Mouse (Mus musculus) urinary bladder, adult 18-20 months (tissue): ENCODE data around the gene Rnf111.

Experiments
- DNase-seq, 2 experiments: peaks; one replicate each; pipeline ENCODE4 v3.0.0; 2022; ENCODE audit warnings: low spot score in 2 of 2, mixed read lengths in 2 of 2

Rnf111 gene

DNA sequence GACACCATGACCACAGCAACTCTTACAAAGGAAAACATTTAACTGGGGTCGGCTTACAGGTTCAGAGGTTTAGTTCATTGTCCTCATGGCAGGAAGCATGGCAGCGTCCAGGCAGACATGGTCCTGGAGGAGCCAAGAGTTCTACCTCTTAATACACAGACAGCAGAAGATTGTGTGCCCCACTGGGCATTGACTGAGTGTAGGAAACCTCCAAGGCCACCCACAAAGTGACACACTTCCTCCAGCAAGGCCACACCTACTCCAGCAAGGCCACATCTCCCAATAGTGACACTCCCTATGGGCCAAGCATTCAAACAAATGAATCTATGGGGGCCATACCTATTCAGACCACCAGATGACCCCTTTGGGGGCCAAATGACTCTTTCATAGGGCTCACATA lies 107.4 kb downstream of the Rnf111 start:
- no peak for DNase-seq

- DNase-seq: no peak
These were observed 107.9 kb downstream of the Rnf111 start for GRCm38 (mm10) chr9:70395617-70396016.

- DNase-seq: no peak
These were observed 111.0 kb downstream of the Rnf111 start for GRCm38 (mm10) chr9:70392563-70392907.

- DNase-seq: no peak
These were observed 111.6 kb downstream of the Rnf111 start for GRCm38 (mm10) chr9:70391660-70392562.

- no peak for DNase-seq
These were observed 112.5 kb downstream of the Rnf111 start for GRCm38 (mm10) chr9:70391042-70391441.

DNA sequence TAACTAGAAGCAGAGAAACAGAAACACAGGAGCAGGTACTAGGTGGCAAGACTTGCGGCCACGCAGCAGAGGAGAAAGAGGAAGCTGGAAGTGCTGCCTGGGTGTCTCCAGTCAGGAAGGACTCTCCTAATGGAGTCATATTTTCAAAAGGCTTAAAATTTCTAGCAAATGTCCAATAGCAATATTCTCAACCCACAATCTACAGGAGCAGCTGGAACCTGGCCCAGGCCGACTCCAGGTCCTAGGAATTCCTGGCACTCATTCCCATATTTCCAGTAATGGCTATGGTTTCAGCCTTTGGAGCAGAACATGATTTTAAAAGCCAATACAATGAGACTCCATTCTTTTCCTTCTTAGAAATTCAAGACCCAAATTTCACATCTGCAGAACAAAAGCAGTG lies 114.0 kb downstream of the Rnf111 start:
- no peak for DNase-seq

- no peak for DNase-seq
These were observed 116.0 kb downstream of the Rnf111 start for GRCm38 (mm10) chr9:70387410-70388119.

GRCm38 (mm10) chr9:70384958-70385728 lies 118.4 kb downstream of the Rnf111 start:
- DNase-seq: no peak

DNA sequence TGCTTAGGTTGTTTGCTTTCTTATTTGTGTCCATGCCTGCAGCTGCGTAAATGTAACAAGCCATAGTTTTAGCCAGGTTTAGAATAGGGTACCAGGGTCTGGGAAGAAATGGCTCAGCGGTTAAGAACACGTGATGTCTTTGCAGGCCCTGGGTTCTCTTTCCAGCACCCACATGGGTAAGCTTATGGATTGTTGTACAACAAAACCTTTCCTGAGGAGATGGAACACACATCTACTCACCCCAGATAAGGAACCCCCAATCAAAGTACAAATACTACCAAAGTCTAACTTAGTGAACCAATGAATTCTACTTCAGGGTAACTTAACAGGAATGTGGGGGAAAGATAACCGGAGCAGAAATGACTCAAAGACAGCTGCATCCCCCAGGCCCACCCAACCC lies 119.0 kb downstream of the Rnf111 start:
- no peak for DNase-seq

GRCm38 (mm10) chr9:70383750-70384149 lies 119.8 kb downstream of the Rnf111 start:
- no peak for DNase-seq

GRCm38 (mm10) chr9:70382091-70382490 lies 121.4 kb downstream of the Rnf111 start:
- DNase-seq: no peak

DNA sequence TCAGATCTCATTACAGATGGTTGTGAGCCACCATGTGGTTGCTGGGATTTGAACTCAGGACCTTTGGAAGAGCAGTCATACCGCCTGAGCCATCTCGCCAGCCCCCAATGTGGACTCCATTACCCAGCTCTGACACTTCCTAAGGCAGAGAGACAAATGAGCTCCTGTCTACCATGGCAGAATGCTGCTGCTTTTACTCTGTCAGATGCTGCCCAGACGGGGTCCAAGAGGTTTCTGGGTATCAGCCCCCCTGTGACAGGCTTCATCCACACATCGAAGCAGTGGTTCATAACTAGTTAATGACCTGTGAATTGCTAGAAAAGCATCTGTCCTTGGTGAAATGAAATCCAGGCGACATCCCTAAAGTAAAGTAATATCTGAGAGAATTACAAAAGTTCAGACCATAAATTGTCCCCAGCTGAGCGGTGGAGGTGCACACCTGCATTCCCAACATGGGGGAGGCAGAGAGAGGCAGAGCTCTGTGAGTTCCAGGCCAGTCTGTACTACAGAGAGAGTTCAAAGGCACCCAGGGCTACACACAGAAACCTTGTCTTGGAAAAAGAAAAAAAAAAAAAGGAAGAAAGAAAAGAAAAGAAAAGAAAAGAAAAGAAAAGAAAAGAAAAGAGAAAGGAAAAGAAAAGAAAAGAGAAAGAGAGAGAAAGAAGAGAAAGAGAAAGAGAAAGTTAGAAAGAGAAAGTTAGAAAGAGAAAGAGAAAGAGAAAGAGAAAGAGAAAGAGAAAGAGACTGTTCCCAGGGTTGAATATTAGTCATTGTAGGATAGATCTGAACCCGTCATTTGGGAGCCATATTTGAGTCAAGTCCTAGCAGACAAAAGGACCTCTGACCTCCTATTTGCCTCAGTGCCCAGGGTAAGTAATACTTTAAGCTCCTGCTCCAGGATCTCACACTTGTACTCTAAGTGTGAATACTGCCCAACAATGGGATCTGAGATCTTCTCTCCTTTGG lies 123.7 kb downstream of the Rnf111 start:
- no peak for DNase-seq
